34 mouse cellular contexts compared by ENCODE assay signal in the genomic region with DNA sequence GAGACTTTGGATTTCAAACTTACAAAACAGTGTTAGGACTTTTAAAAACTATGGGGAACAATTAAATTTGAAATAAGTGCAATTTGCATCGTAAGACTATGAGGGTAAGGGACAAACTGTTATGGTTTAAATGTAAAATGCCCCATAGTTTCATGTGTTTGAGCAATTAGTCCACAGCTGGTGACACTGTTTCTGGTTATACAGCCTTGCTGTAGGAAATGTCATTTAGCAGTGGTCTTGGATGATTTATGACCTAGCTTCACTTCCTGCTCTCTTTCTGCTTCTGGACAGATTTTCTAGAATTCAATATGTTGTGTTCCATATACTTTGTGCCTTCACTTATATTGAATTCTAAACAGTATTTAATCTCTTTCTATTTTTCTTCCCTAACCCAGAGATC.
"Had no signal": no experiment of that assay in that cellular context is flagged by ENCODE, and none has a peak within 500 bp of the region (broad histone marks: within the 10 kb centered on the region; RNA-seq: fewer than 3 reads in every experiment).

No protein-coding gene starts in this region.

- H3K27ac ChIP-seq: heart, embryonic 10.5 days; heart, embryonic 13.5 days; heart, embryonic 15.5 days; hindbrain, embryonic 10.5 days; hindbrain, embryonic 12.5 days; hindbrain, embryonic 13.5 days; hindbrain, embryonic 14.5 days; hindbrain, embryonic 15.5 days; hindbrain, postnatal 0 days; intestine, embryonic 15.5 days; kidney, embryonic 15.5 days; kidney, postnatal 0 days; left cerebral cortex, adult 2 months had no signal

- H3K4me3 ChIP-seq: heart, embryonic 10.5 days; heart, embryonic 12.5 days; heart, embryonic 13.5 days; heart, embryonic 15.5 days; hindbrain, embryonic 10.5 days; hindbrain, embryonic 12.5 days; hindbrain, embryonic 13.5 days; hindbrain, embryonic 15.5 days; intestine, embryonic 15.5 days; kidney, embryonic 15.5 days; left cerebral cortex, adult 2 months had no signal

- DNase-seq: heart, postnatal 10 days; heart, postnatal 14 days; heart, postnatal 36 days; heart, postnatal 4 days; kidney, adult 11 months; kidney, adult 18-20 months; kidney, adult 2 months; kidney, adult 8-10 months; kidney, adult 9 months; kidney, postnatal 10 days; kidney, postnatal 14 days; kidney, postnatal 25 days; kidney, postnatal 36 days; kidney, postnatal 4 days; layer of hippocampus, adult 9-11 months; layer of hippocampus, postnatal 36 days had no signal

- ATAC-seq: hindbrain, embryonic 16.5 days; hindbrain, postnatal 0 days; inflammation-experienced regulatory T-cells, adult 6 months; intestine, embryonic 15.5 days; intestine, embryonic 16.5 days; intestine, postnatal 0 days had no signal
